Mouse (Mus musculus) left cerebral cortex, adult 2 months (tissue): ENCODE results near the gene Alpi. TPM values are rescaled to one million over a fixed set of nuclear protein-coding genes. Genes with fewer than 3 reads are reported as not detected.

Experiments
- DNase-seq, 2 experiments: peaks; one replicate each; pipeline ENCODE4 v3.0.0; 2021 to 2022; ENCODE audit warnings: low spot score in 2 of 2, mixed read lengths in 1 of 2; ENCODE audit errors: extremely low spot score in 1 of 2
- H3K27ac ChIP-seq: fragments of 200-600 bp; 2 replicates; pipeline ENCODE4 v1.8.1; 2022
- H3K4me3 ChIP-seq: fragments of 200-600 bp; 2 replicates; pipeline ENCODE4 v1.8.1; 2022
- CTCF ChIP-seq: fragments of 200-600 bp; IDR thresholded peaks from 2 replicates; pipeline ENCODE4 v1.8.1; 2022; ENCODE audit warnings: antibody characterized with exemption, mild to moderate bottlenecking, moderate library complexity
- intact Hi-C: fragments of 180-260 bp; cut with DNase I; formaldehyde crosslinking; loops from one replicate; pipeline ENCODE4 v1.15.1; 2025
- total RNA-seq, 2 experiments: library from RNA; stranded (reverse); gene quantifications; 2 replicates each; pipeline ENCODE4 v1.2.3; 2021

Alpi gene
- total RNA-seq, 2 experiments from 2014 or later: not detected

DNA sequence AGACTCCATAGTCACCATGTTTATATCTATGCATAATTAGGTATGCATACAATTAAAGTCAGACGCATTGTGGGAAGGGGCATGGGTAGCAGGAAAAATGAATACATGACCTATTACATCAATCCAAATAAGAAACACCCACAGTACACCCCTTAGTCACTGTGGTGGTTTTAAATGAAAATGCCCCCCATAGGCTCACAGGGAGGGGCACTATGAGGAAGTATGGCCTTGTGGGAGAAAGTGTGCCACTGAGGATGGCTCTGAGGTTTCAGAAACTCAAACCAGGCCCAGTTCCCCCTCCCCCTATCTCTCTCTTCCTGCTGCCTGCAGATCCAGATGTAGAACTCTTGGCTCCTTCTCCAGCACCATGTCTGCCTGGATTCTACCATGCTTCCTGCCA lies 2.5 kb upstream of the Alpi start:
- intact Hi-C loops: no loop called here
- Histone ChIP-seq H3K27ac (no peak overlapping the region), H3K4me3 (no peak overlapping the region)
- TF ChIP-seq CTCF: no peak
- DNase-seq: no peak

DNA sequence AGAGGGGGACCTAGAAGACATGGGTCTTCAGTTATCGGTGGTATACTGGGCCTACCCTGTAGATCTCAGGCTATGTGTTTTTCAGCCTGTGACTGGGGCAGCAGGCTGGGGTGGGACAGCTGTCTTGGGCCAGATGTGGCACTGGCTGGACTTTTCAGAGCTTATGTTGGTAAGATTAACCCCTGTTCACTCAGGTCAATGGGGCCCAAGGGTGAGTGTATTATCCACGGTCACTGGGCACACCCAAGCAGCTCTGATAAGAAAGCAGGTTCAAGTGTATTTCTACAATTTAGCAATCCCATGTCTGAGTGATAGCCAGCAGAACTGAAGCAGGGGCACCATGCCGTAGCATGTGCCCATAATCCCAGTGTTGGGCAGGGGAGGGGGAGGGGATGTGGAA lies 708 bp upstream of the Alpi start:
- no peak for TF ChIP-seq CTCF
- DNase-seq: no peak
- intact Hi-C loops: no loop called here
- H3K27ac ChIP-seq: no peak overlapping the region
- H3K4me3 ChIP-seq: no peak overlapping the region

DNA sequence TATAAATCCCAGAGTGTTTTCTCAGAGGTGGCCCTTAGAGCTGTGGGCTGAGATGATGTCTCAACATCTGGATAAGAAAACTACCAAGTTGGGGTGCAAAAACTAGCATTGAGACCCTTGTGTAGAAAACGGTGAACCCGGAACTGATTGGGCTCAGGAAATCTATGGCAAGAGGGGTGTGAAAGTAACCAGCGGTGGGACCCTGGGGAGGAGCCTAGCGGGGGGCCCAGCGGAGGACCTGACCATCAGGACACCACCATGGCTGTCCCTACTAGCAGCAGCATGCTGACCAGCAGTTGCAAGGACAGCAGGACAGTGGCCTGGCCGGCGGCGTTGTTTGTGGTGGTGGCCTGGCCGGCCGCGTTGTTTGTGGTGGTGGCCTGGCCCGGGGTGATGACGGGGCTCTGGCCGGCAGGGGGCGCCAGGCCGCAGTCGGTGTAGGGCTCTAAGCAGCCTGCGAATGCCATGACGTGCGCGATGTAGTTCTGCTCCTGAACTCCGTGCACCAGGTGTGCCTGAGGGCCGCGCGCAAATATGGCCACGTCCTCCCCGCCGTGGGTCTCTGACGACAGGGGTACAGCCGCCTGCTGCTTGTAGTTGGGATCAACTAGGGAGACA lies 2.9 kb downstream of the Alpi start:
- DNase-seq: peak; percentile 18 to 49
- peak; percentile 71 for TF ChIP-seq CTCF
- H3K4me3 ChIP-seq: no peak overlapping the region
- H3K27ac ChIP-seq: no peak overlapping the region
- intact Hi-C loops: loop anchor here (1.0 kb wide), 1 partner anchor 87 kb away; no protein-coding TSS in a partner anchor

DNA sequence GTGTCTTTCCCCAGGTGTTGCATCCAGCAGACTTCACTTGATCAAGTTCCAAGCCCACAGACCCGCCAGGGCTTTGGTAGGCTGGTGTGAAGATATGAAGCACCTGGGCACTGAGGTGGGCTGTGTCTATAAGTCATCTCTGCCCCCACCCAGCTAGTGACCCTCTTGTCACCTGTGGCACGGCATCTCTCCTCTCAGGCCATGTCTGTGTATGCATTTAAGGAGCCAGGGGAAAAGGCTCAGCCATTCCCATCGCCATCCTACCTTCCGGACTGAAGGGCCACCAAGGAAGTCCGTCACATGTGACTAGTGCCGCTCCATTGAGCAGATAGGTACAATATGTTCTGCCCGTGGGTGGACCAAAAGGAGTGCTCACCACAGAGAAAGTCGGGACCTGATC lies 5.8 kb downstream of the Alpi start:
- no peak for DNase-seq
- Histone ChIP-seq H3K4me3 (no peak overlapping the region), H3K27ac (no peak overlapping the region)
- intact Hi-C loops: no loop called here
- no peak for TF ChIP-seq CTCF

DNA sequence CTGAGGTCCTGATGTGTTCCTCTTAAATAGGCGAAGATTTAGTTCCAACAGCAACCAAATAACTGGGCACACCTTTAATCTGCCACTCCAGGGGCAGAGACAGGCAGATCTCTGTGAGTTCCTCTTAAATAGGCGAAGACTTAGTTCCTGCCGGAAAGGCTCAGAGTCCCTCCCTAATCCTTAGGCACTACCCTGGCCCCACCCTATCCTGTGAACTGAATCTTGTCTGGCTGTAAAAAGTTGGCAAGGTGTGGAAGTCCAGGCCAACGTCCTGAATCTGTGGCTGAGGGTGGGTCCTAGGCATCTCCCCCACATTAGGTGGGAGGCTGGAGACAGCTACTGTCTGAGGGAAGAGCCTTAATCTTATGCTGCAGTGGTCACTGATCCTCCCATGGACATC lies 11.6 kb downstream of the Alpi start, which contains the start of gene Alppl2:
Alppl2 (minus strand) TSS at position 101 of the 400 bp plus-strand sequence.
- Histone ChIP-seq H3K4me3 (no peak within 1 kb of the TSS), H3K27ac (no peak within 1 kb of the TSS)
- intact Hi-C loops: no loop called here
- DNase-seq: no peak
- TF ChIP-seq CTCF: no peak

DNA sequence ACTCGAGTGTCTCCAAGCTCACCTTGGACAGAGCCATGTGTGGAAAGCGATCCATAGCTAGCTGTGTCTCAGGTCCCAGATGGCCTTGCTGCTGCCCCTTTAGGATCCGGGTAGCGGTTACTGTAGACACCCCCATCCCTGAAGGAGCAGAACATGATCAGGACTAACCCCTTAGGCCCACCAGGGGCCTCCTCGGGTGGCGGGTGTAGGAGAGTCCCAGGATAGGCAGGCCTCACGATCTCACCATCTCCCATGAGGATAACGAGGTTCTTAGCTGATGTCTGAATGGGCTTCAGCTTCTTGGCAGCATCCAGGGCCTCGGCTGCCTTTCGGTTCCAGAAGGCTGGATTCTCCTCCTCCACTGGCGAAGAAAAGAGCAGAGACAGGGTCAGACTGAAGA lies 12.2 kb downstream of the Alpi start:
- H3K4me3 ChIP-seq: no peak overlapping the region

DNA sequence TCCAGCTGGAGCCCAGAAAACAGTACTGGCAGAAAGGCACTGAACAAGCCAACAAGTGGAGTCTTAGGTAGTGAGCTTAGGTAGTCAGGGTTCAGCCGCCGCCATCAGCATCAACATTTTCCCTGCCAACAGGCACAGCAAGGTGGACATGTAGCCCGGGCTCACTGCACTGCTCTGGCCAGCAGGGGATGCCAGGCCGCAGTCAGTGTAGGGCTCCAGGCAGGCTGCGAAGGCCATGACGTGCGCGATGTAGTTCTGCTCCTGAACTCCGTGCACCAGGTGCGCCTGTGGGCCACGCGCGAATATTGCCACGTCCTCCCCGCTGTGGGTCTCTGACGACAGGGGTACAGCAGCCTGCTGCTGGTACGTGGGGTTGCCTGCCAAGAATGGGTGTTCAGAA lies 14.4 kb downstream of the Alpi start:
- Histone ChIP-seq H3K27ac (no peak overlapping the region), H3K4me3 (no peak overlapping the region)
- intact Hi-C loops: no loop called here
- no peak; the same call in 1 of the 2 replicates for TF ChIP-seq CTCF
- no peak for DNase-seq

More for the DNA sequence above, 12.2 kb downstream of the Alpi start:
- H3K27ac ChIP-seq: no peak overlapping the region
- no peak for DNase-seq
- TF ChIP-seq CTCF: no peak
- intact Hi-C loops: no loop called here

DNA sequence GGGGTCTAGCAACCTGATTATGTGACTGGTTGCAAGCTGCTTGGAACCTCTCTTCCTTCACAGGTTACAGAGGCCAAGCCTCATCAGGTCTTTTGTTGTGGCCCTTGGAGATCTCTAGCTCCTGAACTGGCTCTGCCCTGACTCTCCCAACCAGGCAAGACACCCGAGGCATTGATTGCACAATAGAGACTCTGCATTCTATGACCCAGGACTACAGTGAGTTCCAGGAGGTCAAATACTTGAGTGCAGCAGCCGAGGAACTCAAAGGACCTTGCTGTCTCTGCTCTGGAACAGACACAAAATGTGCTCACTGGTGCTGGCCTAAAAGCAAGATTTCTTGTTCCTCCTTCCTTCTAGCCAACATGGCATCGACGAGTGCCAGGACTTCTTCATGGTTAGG lies 15.2 kb downstream of the Alpi start:
- Histone ChIP-seq H3K4me3 (no peak overlapping the region), H3K27ac (no peak overlapping the region)
- no peak for TF ChIP-seq CTCF
- intact Hi-C loops: no loop called here
- DNase-seq: no peak

DNA sequence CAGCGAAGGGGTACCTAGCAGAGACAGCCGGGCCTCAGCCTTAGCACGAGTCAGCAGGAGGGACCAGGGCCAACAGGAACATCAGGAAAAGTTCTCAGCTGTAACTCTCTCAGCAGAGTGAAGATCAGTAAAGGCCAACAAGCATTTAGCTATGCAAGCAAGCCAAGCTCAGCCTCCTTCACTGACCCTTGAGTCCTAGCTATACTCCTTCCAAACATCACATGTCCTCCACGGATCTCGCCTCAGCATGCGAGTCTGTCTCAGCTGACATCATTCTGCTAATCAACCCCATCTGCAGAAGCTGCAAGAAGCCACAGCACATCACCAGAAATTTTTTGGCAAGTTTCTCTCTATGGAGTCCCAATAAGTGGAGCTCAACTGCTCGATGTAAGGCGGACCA lies 27.6 kb downstream of the Alpi start:
- TF ChIP-seq CTCF: no peak
- no peak for DNase-seq
- H3K4me3 ChIP-seq: no peak overlapping the region
- intact Hi-C loops: no loop called here
- no peak overlapping the region for H3K27ac ChIP-seq

DNA sequence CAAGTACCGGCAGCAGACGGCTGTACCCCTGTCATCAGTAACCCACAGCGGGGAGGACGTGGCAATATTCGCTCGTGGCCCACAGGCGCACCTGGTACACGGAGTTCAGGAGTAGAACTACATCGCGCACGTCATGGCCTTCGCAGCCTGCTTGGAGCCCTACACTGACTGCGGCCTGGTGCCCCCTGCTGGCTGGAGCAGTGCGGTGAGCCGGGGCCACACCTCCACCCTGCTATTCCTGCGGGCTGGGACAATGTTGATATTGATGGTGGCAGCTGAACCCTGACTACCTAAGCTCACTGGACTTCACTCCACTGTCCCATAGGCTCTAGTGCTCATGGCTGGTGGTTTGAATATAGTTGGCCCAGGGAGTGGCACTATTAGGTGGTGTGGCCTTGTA lies 30.7 kb downstream of the Alpi start:
- no peak for DNase-seq
- H3K4me3 ChIP-seq: no peak overlapping the region
- no peak overlapping the region for H3K27ac ChIP-seq
- intact Hi-C loops: no loop called here
- peak; percentile 46 for TF ChIP-seq CTCF

DNA sequence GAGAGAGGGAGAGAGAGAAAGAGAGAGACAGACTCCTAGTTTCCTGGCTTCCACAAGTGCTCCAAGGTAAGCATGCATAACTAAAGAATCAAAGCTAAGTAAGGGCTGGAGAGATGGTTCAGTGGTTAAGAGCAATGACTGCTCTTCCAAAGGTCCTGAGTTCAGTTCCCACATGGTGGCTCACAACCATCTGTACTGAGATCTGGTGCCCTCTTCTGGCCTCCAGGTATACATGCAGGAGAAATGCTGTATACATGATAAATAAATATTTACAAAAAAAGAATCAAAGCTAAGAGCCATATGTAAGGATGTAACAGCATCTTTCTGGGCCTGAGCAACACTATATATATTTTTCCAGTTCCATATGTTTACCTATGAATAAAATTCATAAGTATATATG lies 40.5 kb downstream of the Alpi start:
- intact Hi-C loops: no loop called here
- DNase-seq: no peak
- no peak; the same call in 1 of the 2 replicates for TF ChIP-seq CTCF
- no peak overlapping the region for H3K4me3 ChIP-seq
- no peak overlapping the region for H3K27ac ChIP-seq

DNA sequence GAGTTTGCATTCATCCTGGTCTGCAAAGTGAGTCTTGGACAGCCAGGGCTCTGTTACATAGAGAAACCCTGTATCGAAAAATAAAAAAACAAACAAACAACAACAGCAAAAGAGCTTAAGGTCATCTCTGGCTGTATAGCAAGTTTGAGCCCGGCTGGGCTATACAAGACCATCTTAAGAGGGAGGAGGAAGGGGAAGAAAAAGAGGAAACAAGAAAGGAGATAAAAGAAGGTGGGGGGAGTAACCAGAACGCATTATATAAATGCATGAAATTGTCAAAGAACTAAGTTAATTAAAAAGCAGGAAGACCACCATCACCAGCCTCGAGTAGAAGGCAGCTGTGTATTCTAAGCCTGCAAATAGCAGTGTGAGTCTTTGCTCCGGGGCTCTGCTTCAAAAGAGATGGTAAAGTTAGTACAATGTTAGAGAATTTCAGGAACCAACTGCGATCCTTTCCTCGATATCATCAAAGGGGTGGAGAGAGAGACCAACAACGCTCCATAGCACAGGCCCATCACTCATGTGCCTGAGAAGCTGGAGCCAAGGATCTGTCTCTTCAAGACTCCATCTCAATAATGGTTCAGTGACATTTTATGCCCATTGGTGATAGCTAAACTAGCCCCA lies 42.3 kb downstream of the Alpi start:
- no peak for DNase-seq
- intact Hi-C loops: no loop called here
- Histone ChIP-seq H3K4me3 (no peak overlapping the region), H3K27ac (no peak overlapping the region)
- TF ChIP-seq CTCF: no peak

DNA sequence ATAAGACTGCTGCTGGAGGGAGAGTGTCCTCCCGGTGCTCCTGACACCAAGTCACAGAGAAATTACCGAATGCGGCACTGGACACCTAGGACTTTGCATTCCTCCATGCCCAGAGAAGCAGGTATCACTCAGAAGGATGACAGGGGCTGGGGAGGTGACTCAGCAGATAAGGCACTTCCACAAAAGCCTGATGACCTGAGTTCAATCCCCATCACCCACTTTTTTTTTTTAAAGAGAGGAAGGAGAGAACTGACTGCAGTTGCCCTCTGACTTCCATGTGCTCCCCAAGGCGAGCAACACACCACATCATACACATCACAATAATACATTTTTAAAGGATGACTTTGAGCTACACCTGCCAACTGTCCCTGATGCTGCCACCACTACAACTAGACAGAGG lies 44.3 kb downstream of the Alpi start:
- no peak for TF ChIP-seq CTCF
- Histone ChIP-seq H3K4me3 (no peak overlapping the region), H3K27ac (no peak overlapping the region)
- DNase-seq: no peak
- intact Hi-C loops: no loop called here
